ENCODE assay signal across 8 mouse cellular contexts in the genomic region with DNA sequence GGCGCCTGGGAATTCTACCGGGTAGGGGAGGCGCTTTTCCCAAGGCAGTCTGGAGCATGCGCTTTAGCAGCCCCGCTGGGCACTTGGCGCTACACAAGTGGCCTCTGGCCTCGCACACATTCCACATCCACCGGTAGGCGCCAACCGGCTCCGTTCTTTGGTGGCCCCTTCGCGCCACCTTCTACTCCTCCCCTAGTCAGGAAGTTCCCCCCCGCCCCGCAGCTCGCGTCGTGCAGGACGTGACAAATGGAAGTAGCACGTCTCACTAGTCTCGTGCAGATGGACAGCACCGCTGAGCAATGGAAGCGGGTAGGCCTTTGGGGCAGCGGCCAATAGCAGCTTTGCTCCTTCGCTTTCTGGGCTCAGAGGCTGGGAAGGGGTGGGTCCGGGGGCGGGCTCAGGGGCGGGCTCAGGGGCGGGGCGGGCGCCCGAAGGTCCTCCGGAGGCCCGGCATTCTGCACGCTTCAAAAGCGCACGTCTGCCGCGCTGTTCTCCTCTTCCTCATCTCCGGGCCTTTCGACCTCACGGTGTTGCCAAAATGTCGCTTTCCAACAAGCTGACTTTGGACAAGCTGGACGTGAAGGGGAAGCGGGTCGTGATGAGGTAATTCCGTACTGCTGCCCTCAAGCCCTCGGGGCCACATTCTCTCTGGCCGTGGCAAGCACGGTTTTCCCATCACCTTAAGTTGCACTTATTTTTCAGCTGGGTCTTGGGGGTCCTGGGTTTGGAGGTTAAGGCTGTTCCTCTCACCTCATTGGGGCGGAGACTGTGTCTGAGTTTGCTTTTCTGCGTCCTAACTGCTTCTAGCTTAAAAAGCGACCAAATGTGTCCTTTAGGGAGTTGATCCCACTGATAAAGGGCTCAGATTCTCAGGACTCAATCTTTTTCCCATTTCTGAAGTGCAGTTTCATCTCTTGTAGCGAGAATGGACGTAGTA. TPM values are rescaled to one million over a fixed set of nuclear protein-coding genes. Genes with fewer than 3 reads are reported as not detected.
A peak's percentile ranks its signal among the peaks of the same experiment; 100 is the strongest.
DNase-seq lines count a peak whose midpoint lies in the region; ATAC-seq and TF ChIP-seq lines count a peak whose summit lies in the region.

A gene (plus strand): TSS at position 388 of the 937 bp plus-strand sequence.

- ATAC-seq in heart, embryonic 15.5 days (replicated peaks; ENCODE audit: insufficient number of reproducible peaks, insufficient read depth, low FRiP score, low read depth) = peak; percentile 98
- peak; percentile 98 for ATAC-seq in liver, embryonic 14.5 days (ENCODE audit: insufficient read depth)
- ATAC-seq in neural tube, embryonic 11.5 days (ENCODE audit: insufficient read depth, low FRiP score, low TSS enrichment) = peak; percentile 94
- peak; percentile 99 for ATAC-seq in stomach, postnatal 0 days (ENCODE audit: low FRiP score, low TSS enrichment)

- H3K27me3 ChIP-seq in forebrain, embryonic 10.5 days (ENCODE audit: poor library complexity, severe bottlenecking) = peaks cover 41% of the 10 kb centered on the region
- H3K27me3 ChIP-seq in heart, embryonic 15.5 days = no peaks in the 10 kb centered on the region
- H3K27me3 ChIP-seq in liver, embryonic 14.5 days (ENCODE audit: control insufficient read depth, insufficient read depth, low read length) = no peaks in the 10 kb centered on the region
- no peaks in the 10 kb centered on the region for H3K27me3 ChIP-seq in neural tube, embryonic 11.5 days (ENCODE audit: control insufficient read depth, insufficient read depth, low read length)
- no peaks in the 10 kb centered on the region for H3K27me3 ChIP-seq in stomach, postnatal 0 days (ENCODE audit: control insufficient read depth, insufficient read depth, low read length)

- peak within 1 kb of the TSS; percentile 91 for H3K27ac ChIP-seq in forebrain, embryonic 10.5 days
- H3K27ac ChIP-seq in heart, embryonic 15.5 days = peak within 1 kb of the TSS; percentile 91
- peak within 1 kb of the TSS; percentile 49 for H3K27ac ChIP-seq in liver, embryonic 14.5 days
- peak within 1 kb of the TSS; percentile 54 for H3K27ac ChIP-seq in neural tube, embryonic 11.5 days (ENCODE audit: low read depth, low read length)
- H3K27ac ChIP-seq in stomach, postnatal 0 days (replicated peaks) = peak within 1 kb of the TSS; percentile 79

- WGBS in forebrain, embryonic 10.5 days = 15% methylated on average over 55 of the region's 55 CpGs
- WGBS in heart, embryonic 15.5 days = 9% methylated on average over 54 of the region's 55 CpGs
- WGBS in liver, embryonic 14.5 days (ENCODE audit: insufficient replicate concordance) = 10% methylated on average over 36 of the region's 55 CpGs
- WGBS in neural tube, embryonic 11.5 days = 16% methylated on average over 47 of the region's 55 CpGs
- 13% methylated on average over 45 of the region's 55 CpGs for WGBS in stomach, postnatal 0 days

- H3K4me3 ChIP-seq in forebrain, embryonic 10.5 days = peak within 1 kb of the TSS; percentile 63
- H3K4me3 ChIP-seq in heart, embryonic 15.5 days = peak within 1 kb of the TSS; percentile 59
- peak within 1 kb of the TSS; percentile 60 to 65 for H3K4me3 ChIP-seq in liver, embryonic 14.5 days (ENCODE audit: insufficient read depth in 1 of 2, low read depth in 2 of 2, low read length in 2 of 2)
- H3K4me3 ChIP-seq in neural tube, embryonic 11.5 days (ENCODE audit: low read depth, low read length) = peak within 1 kb of the TSS; percentile 51
- peak within 1 kb of the TSS; percentile 49 for H3K4me3 ChIP-seq in stomach, postnatal 0 days (ENCODE audit: low read depth, low read length)

- H3K4me1 ChIP-seq in forebrain, embryonic 10.5 days = peaks cover 48% of the 10 kb centered on the region
- H3K4me1 ChIP-seq in heart, embryonic 15.5 days (replicated peaks) = peaks cover 14% of the 10 kb centered on the region
- peaks cover 0 to 16% of the 10 kb centered on the region in 2 experiments; a peak in 2 of 4 replicates for H3K4me1 ChIP-seq in liver, embryonic 14.5 days (replicated peaks; ENCODE audit: control insufficient read depth in 2 of 2, insufficient read depth in 2 of 2, low read length in 1 of 2)
- 0 out of 2 replicates have a peak, but pooled peaks cover 3% of the 10 kb centered on the region for H3K4me1 ChIP-seq in neural tube, embryonic 11.5 days (ENCODE audit: control insufficient read depth, insufficient read depth, low read length)
- H3K4me1 ChIP-seq in stomach, postnatal 0 days (replicated peaks; ENCODE audit: control insufficient read depth, insufficient read depth) = no peaks in the 10 kb centered on the region

- peak within 1 kb of the TSS; percentile 63 for H3K4me2 ChIP-seq in heart, embryonic 15.5 days
- peak within 1 kb of the TSS; percentile 78 for H3K4me2 ChIP-seq in liver, embryonic 14.5 days (ENCODE audit: low read depth)
- H3K4me2 ChIP-seq in neural tube, embryonic 11.5 days (ENCODE audit: low read depth) = peak within 1 kb of the TSS; percentile 47
- peak within 1 kb of the TSS; percentile 57 for H3K4me2 ChIP-seq in stomach, postnatal 0 days (replicated peaks; ENCODE audit: low read depth)

- peaks cover 25% of the 10 kb centered on the region for H3K36me3 ChIP-seq in forebrain, embryonic 10.5 days (replicated peaks)
- no peaks in the 10 kb centered on the region for H3K36me3 ChIP-seq in heart, embryonic 15.5 days
- no peaks in the 10 kb centered on the region for H3K36me3 ChIP-seq in liver, embryonic 14.5 days (replicated peaks; ENCODE audit: control insufficient read depth, insufficient read depth, low read depth)
- no peaks in the 10 kb centered on the region for H3K36me3 ChIP-seq in neural tube, embryonic 11.5 days (ENCODE audit: control insufficient read depth, insufficient read depth, low read length)
- no peaks in the 10 kb centered on the region for H3K36me3 ChIP-seq in stomach, postnatal 0 days (ENCODE audit: control insufficient read depth, insufficient read depth, low read length)

- peak; percentile 31; the same call in 1 of the 2 replicates for TF ChIP-seq EP300 in liver, embryonic 14.5 days (IDR thresholded peaks at IDR 0.05; ENCODE audit: low read depth)
- no peak for TF ChIP-seq EP300 in stomach, postnatal 0 days (optimal IDR thresholded peaks at IDR 0.05)

- DNase-seq in CD8-positive naive resting alpha-beta T cell, adult 2 months (ENCODE audit: low read depth in 2 of 2, low spot score in 2 of 2) = peak; percentile 73 to 86
- peak; percentile 80 for DNase-seq in c-Kit-positive CD71-negative TER-119-negative erythroid progenitor cells, embryonic 14.5 days (ENCODE audit: low read depth)
- peak; percentile 89 for DNase-seq in forebrain, embryonic 10.5 days (ENCODE audit: extremely low spot score, low spot score)
- DNase-seq in kidney, postnatal 25 days = peak; percentile 94 to 98
- DNase-seq in liver, embryonic 14.5 days (ENCODE audit: low read depth in 3 of 3, low spot score in 3 of 3) = peak; percentile 89 to 91 (median 91)
- peak; percentile 93 for DNase-seq in neural tube, embryonic 11.5 days (ENCODE audit: low spot score)
- peak; percentile 94 for DNase-seq in stomach, postnatal 0 days (ENCODE audit: low spot score)

- no peaks in the 10 kb centered on the region for H3K9me3 ChIP-seq in forebrain, embryonic 10.5 days
- H3K9me3 ChIP-seq in heart, embryonic 15.5 days (replicated peaks) = no peaks in the 10 kb centered on the region
- no peaks in the 10 kb centered on the region for H3K9me3 ChIP-seq in liver, embryonic 14.5 days (ENCODE audit: control insufficient read depth, low read length)
- no peaks in the 10 kb centered on the region for H3K9me3 ChIP-seq in neural tube, embryonic 11.5 days (ENCODE audit: control insufficient read depth, low read length)
- H3K9me3 ChIP-seq in stomach, postnatal 0 days (ENCODE audit: control insufficient read depth, low read length) = no peaks in the 10 kb centered on the region

- TF ChIP-seq CTCF in liver, embryonic 14.5 days (IDR thresholded peaks at IDR 0.05; ENCODE audit: low read depth) = peak; percentile 45; the same call in 1 of the 2 replicates
- peak; percentile 36 for TF ChIP-seq CTCF in stomach, postnatal 0 days (IDR thresholded peaks at IDR 0.05; ENCODE audit: low read depth)

- H3K9ac ChIP-seq in heart, embryonic 15.5 days = peak within 1 kb of the TSS; percentile 65
- H3K9ac ChIP-seq in liver, embryonic 14.5 days (replicated peaks) = peak within 1 kb of the TSS; percentile 65
- H3K9ac ChIP-seq in neural tube, embryonic 11.5 days (ENCODE audit: low read length) = peak within 1 kb of the TSS; percentile 56
- peak within 1 kb of the TSS; percentile 52 for H3K9ac ChIP-seq in stomach, postnatal 0 days (ENCODE audit: low read length)

RNA-seq across cellular contexts. Expression of the gene that starts here (rescaled TPM):
- 622 and 624 TPM in 2 replicates for polyA plus RNA-seq in forebrain, embryonic 10.5 days (2016; fragmentation: Nextera tagmentation; extraction: Ambion mirVana)
- 569 and 615 TPM in 2 replicates for polyA plus RNA-seq in heart, embryonic 15.5 days (2015; fragmentation: Nextera tagmentation; extraction: Ambion mirVana)
- 99.2 and 148 TPM in 2 replicates for polyA plus RNA-seq in liver, embryonic 14.5 days (2012; rRNA removed)
- 133 and 153 TPM in 2 replicates for polyA plus RNA-seq in liver, embryonic 14.5 days (2014; fragmentation: Nextera tagmentation; extraction: Ambion mirVana)
- 434 and 438 TPM in 2 replicates for polyA plus RNA-seq in neural tube, embryonic 11.5 days (2014; fragmentation: Nextera tagmentation; extraction: Ambion mirVana)
- 143 and 166 TPM in 2 replicates for polyA plus RNA-seq in stomach, postnatal 0 days (2015; fragmentation: Nextera tagmentation; extraction: Ambion mirVana)

Comparison
In these comparisons a context has a peak if more than half of its experiments do, and no peak if none do; other contexts are left out.
1. Peak in every context shown above with its lines: DNase-seq, ATAC-seq, H3K4me3 ChIP-seq and H3K27ac ChIP-seq.